Mouse (Mus musculus): ENCODE measurements at regions not wholly inside any gene's neighbourhood (a gene's known extent, or its start where the extent isn't known, plus 50 kb on each side); places are given as distances from the start of the nearest gene placed in this dataset.

DNA sequence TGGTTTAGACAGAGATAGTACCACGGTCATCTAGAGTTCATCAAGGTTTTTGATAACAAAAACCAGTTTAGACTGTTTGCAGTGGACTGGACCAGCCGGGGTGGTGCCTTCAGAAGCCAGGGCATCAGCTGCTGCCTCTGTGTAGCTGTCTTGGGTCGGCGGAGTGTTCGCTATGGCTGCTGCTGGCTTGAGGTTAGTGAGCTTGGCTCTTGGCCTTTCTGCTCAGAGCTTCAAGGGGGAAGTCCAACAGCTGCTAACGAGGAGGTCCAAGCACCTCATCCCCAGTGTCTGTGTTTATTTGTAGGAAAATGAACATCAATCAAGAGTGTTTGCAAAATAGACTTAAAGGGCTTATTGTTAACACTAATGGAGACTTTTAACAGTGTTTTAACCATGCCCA is 198.2 kb downstream of the Cxcl12 start:
- TF ChIP-seq UBTF (IDR thresholded peaks at IDR 0.05; ENCODE audit: borderline replicate concordance, insufficient read depth, low read depth, low read length) (no peak), TAL1 (IDR thresholded peaks at IDR 0.05; ENCODE audit: low read length) (no peak), CTCF (IDR thresholded peaks at IDR 0.05 in 2 of 3, conservative IDR thresholded peaks at IDR 0.05 in 1 of 3; ENCODE audit: control insufficient read depth in 1 of 3, insufficient read depth in 1 of 3, low read depth in 2 of 3, low read length in 3 of 3, poor library complexity in 1 of 3, severe bottlenecking in 1 of 3) (no peak), ZNF384 (IDR thresholded peaks at IDR 0.05; ENCODE audit: low read depth, low read length) (no peak)
